Mouse (Mus musculus): ENCODE measurements around the gene Epn3. TPM values are rescaled to one million over a fixed set of nuclear protein-coding genes. Genes with fewer than 3 reads are reported as not detected.

The Epn3 gene
- not detected in 4 replicates for total RNA-seq (2023)

GRCm38 (mm10) chr11:94499661-94500152, at the start of gene Epn3:
Gene Epn3 (minus strand): TSS chr11:94499974.

GRCm38 (mm10) chr11:94548888-94549690, 49.3 kb upstream of the Epn3 start, which contains the start of gene Rsad1:
Gene Rsad1 (minus strand): TSS chr11:94549255.

GRCm38 (mm10) chr11:94521219-94521843, 21.6 kb upstream of the Epn3 start, which contains the start of gene Mycbpap:
Gene Mycbpap (minus strand): TSS chr11:94521742.

GRCm38 (mm10) chr11:94486001-94486400, 13.8 kb downstream of the Epn3 start, which contains the start of gene Spata20:
Gene Spata20 (minus strand): TSS chr11:94486179.

GRCm38 (mm10) chr11:94473707-94474543, 25.8 kb downstream of the Epn3 start, which contains the start of gene Cacna1g:
Gene Cacna1g (minus strand): TSS chr11:94474198.

Other genes with a start within 250 kb of the Epn3 start
- not detected in 4 replicates for gene Gm21885, start 218.1 kb downstream of the Epn3 start, total RNA-seq (2023)
- gene Luc7l3, start 178.0 kb downstream of the Epn3 start, total RNA-seq (2023): 119 to 127 TPM (median 123 TPM) in 4 replicates
- 57.4 to 62.7 TPM (median 59.3 TPM) in 4 replicates for gene Ankrd40, start 172.0 kb downstream of the Epn3 start, total RNA-seq (2023)
- gene Abcc3, start 107.0 kb downstream of the Epn3 start, total RNA-seq (2023): 1.1 to 1.9 TPM (median 1.4 TPM) in 4 replicates
- gene Cacna1g, start 25.8 kb downstream of the Epn3 start, total RNA-seq (2023): 0.21 TPM in 1 of 4 replicates, not detected in the others
- gene Spata20, start 13.8 kb downstream of the Epn3 start, total RNA-seq (2023): not detected in 4 replicates
- 0.27 to 1.3 TPM (median 0.58 TPM) in 3 of 4 replicates, not detected in the other for gene Mycbpap, start 21.8 kb upstream of the Epn3 start, total RNA-seq (2023)
- gene Rsad1, start 49.3 kb upstream of the Epn3 start, total RNA-seq (2023): 6.4 to 10.8 TPM (median 9.0 TPM) in 4 replicates
- not detected in 4 replicates for gene Chad, start 65.1 kb upstream of the Epn3 start, total RNA-seq (2023)
- 73.4 to 89.5 TPM (median 79.2 TPM) in 4 replicates for gene Acsf2, start 101.9 kb upstream of the Epn3 start, total RNA-seq (2023)
- 71.2 to 82.9 TPM (median 72.9 TPM) in 4 replicates for gene Lrrc59, start 129.8 kb upstream of the Epn3 start, total RNA-seq (2023)
- 18.9 to 23.9 TPM (median 22.1 TPM) in 4 replicates for gene Mrpl27, start 153.8 kb upstream of the Epn3 start, total RNA-seq (2023)
- 1.4 to 2.2 TPM (median 1.8 TPM) in 4 replicates for gene Eme1, start 154.0 kb upstream of the Epn3 start, total RNA-seq (2023)
- gene Xylt2, start 177.5 kb upstream of the Epn3 start, total RNA-seq (2023): 14.1 to 21.3 TPM (median 16.3 TPM) in 4 replicates
- not detected in 4 replicates for gene Gm11541, start 204.5 kb upstream of the Epn3 start, total RNA-seq (2023)
- gene Cdc34b, start 241.8 kb upstream of the Epn3 start, total RNA-seq (2023): not detected in 4 replicates

Data from B cell, adult 62 days (primary cell).